ENCODE assay signal across 22 mouse cellular contexts in the genomic region with DNA sequence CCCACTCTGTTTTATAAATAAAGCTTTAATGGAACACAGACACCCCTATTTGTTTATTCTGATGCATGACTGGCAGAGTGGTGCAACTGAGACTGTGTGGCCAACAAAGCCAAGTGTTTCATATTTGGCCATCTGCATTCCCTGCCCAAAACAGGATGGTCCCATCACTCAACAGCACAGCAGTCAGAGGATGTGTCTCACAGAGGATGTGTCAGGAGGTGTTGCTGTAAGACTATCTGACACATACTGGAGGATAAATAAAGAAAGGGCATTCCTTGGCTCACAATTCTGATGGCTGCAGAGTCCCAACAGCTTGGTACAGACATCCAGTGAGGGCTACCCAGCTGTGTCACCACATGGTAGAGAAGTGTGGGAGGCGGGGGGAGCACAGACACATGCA. TPM values are rescaled to one million over a fixed set of nuclear protein-coding genes. Genes with fewer than 3 reads are reported as not detected.
DNase-seq lines count a peak whose midpoint lies in the region; ATAC-seq and TF ChIP-seq lines count a peak whose summit lies in the region.
"Had no signal": no experiment of that assay in that cellular context is flagged by ENCODE, and none has a peak within 500 bp of the region (broad histone marks: within the 10 kb centered on the region; RNA-seq: fewer than 3 reads in every experiment).

No protein-coding gene starts in this region.

- no peak for TF ChIP-seq CTCF in lung, embryonic 14.5 days (IDR thresholded peaks at IDR 0.05; ENCODE audit: low read depth)
- no peak for TF ChIP-seq CTCF in intestine, postnatal 0 days (IDR thresholded peaks at IDR 0.05; ENCODE audit: low read depth)

- no peaks in the 10 kb centered on the region for H3K27me3 ChIP-seq in limb, embryonic 13.5 days
- H3K27me3 ChIP-seq in limb, embryonic 10.5 days (ENCODE audit: low read depth, poor library complexity, severe bottlenecking), result no peaks in the 10 kb centered on the region
- H3K27me3 ChIP-seq in lung, embryonic 14.5 days (ENCODE audit: insufficient read depth, low read length), result no peaks in the 10 kb centered on the region
- H3K27me3 ChIP-seq in intestine, postnatal 0 days (replicated peaks; ENCODE audit: control insufficient read depth, insufficient read depth, low read length), result no peaks in the 10 kb centered on the region
- H3K27me3 ChIP-seq: embryonic facial prominence, embryonic 12.5 days; heart, embryonic 13.5 days had no signal

- ATAC-seq in limb, embryonic 13.5 days (ENCODE audit: low FRiP score, low read depth), result no peak
- ATAC-seq in lung, embryonic 14.5 days (ENCODE audit: insufficient read depth), result peak; percentile 91
- ATAC-seq in intestine, postnatal 0 days, result no peak
- ATAC-seq: forebrain, embryonic 14.5 days; hindbrain, postnatal 0 days had no signal

- H3K9me3 ChIP-seq in limb, embryonic 13.5 days, result no peaks in the 10 kb centered on the region
- H3K9me3 ChIP-seq in limb, embryonic 10.5 days (replicated peaks), result no peaks in the 10 kb centered on the region
- no peaks in the 10 kb centered on the region for H3K9me3 ChIP-seq in lung, embryonic 14.5 days (ENCODE audit: low read depth, low read length)
- H3K9me3 ChIP-seq in intestine, postnatal 0 days (ENCODE audit: control insufficient read depth), result no peaks in the 10 kb centered on the region
- H3K9me3 ChIP-seq: embryonic facial prominence, embryonic 12.5 days; forebrain, embryonic 10.5 days; heart, embryonic 13.5 days had no signal

- no peak overlapping the region for H3K4me2 ChIP-seq in limb, embryonic 13.5 days (replicated peaks)
- H3K4me2 ChIP-seq in lung, embryonic 14.5 days, result no peak overlapping the region
- H3K4me2 ChIP-seq in intestine, postnatal 0 days (replicated peaks; ENCODE audit: low read depth), result no peak overlapping the region
- H3K4me2 ChIP-seq: embryonic facial prominence, embryonic 12.5 days; heart, embryonic 13.5 days had no signal

- 0 out of 2 replicates have a peak overlapping the region, but pooled peaks have one; percentile 1 for H3K9ac ChIP-seq in limb, embryonic 13.5 days
- no peak overlapping the region for H3K9ac ChIP-seq in lung, embryonic 14.5 days
- no peak overlapping the region for H3K9ac ChIP-seq in intestine, postnatal 0 days (ENCODE audit: low read depth, low read length)
- H3K9ac ChIP-seq: embryonic facial prominence, embryonic 12.5 days; heart, embryonic 13.5 days had no signal

- DNase-seq in limb, embryonic 10.5 days (ENCODE audit: low spot score), result no peak
- DNase-seq in lung, embryonic 14.5 days, result peak; percentile 82
- DNase-seq in lung, postnatal 10 days, result peak; percentile 70
- DNase-seq in lung, postnatal 4 days, result peak; percentile 47 to 79
- no peak for DNase-seq in adrenal gland, postnatal 36 days
- DNase-seq: adrenal gland, adult 2 months; adrenal gland, postnatal 25 days; cerebellum, adult 11 months; cerebellum, adult 8-10 months; cerebellum, postnatal 14 days; embryo, embryonic 11 days; gastrocnemius, postnatal 36 days; heart, adult 11 months; heart, postnatal 36 days had no signal

- H3K27ac ChIP-seq in limb, embryonic 13.5 days, result no peak overlapping the region
- H3K27ac ChIP-seq in limb, embryonic 10.5 days, result no peak overlapping the region
- H3K27ac ChIP-seq in lung, embryonic 14.5 days (ENCODE audit: low read depth), result peak overlapping the region; percentile 12; the same call in 1 of the 2 replicates
- no peak overlapping the region for H3K27ac ChIP-seq in intestine, postnatal 0 days (ENCODE audit: low read depth, low read length)
- H3K27ac ChIP-seq: embryonic facial prominence, embryonic 12.5 days; forebrain, embryonic 10.5 days; heart, embryonic 13.5 days; hindbrain, postnatal 0 days had no signal

- peaks cover 10% of the 10 kb centered on the region for H3K4me1 ChIP-seq in limb, embryonic 13.5 days
- H3K4me1 ChIP-seq in limb, embryonic 10.5 days, result peaks cover under 1% of the 10 kb centered on the region
- peaks cover under 1% of the 10 kb centered on the region for H3K4me1 ChIP-seq in lung, embryonic 14.5 days (ENCODE audit: insufficient read depth)
- H3K4me1 ChIP-seq in intestine, postnatal 0 days (replicated peaks; ENCODE audit: control insufficient read depth, insufficient read depth, low read length), result 0 out of 2 replicates have a peak, but pooled peaks cover 2% of the 10 kb centered on the region
- H3K4me1 ChIP-seq: embryonic facial prominence, embryonic 12.5 days had no signal

- H3K36me3 ChIP-seq in limb, embryonic 13.5 days, result peaks cover 28% of the 10 kb centered on the region
- peaks cover 44% of the 10 kb centered on the region for H3K36me3 ChIP-seq in limb, embryonic 10.5 days
- H3K36me3 ChIP-seq in lung, embryonic 14.5 days (ENCODE audit: insufficient read depth), result peaks cover 14% of the 10 kb centered on the region
- peaks cover 15% of the 10 kb centered on the region; the same call in 1 of the 2 replicates for H3K36me3 ChIP-seq in intestine, postnatal 0 days (ENCODE audit: control insufficient read depth, insufficient read depth)

- no peak overlapping the region for H3K4me3 ChIP-seq in limb, embryonic 13.5 days
- no peak overlapping the region for H3K4me3 ChIP-seq in limb, embryonic 10.5 days
- H3K4me3 ChIP-seq in lung, embryonic 14.5 days (ENCODE audit: low read depth, low read length), result no peak overlapping the region
- no peak overlapping the region for H3K4me3 ChIP-seq in intestine, postnatal 0 days (ENCODE audit: low read depth, low read length)
- H3K4me3 ChIP-seq: embryonic facial prominence, embryonic 12.5 days; erythroblast, embryonic 14.5 days; forebrain, embryonic 10.5 days; heart, embryonic 13.5 days had no signal

- WGBS in limb, embryonic 13.5 days, result 89% methylated on average over 1 of the region's 1 CpGs
- WGBS in limb, embryonic 10.5 days, result 88% methylated on average over 1 of the region's 1 CpGs
- 31% methylated on average over 1 of the region's 1 CpGs for WGBS in lung, embryonic 14.5 days
- WGBS in intestine, postnatal 0 days, result 69% methylated on average over 1 of the region's 1 CpGs

RNA-seq across cellular contexts. Expression of gene Kdm8, which starts 6.2 kb away (rescaled TPM):
- 11.1 and 12.5 TPM in 2 replicates for polyA plus RNA-seq in limb, embryonic 13.5 days (2015; fragmentation: Nextera tagmentation; extraction: Ambion mirVana)
- polyA plus RNA-seq in limb, embryonic 10.5 days (2016; fragmentation: Nextera tagmentation; extraction: Ambion mirVana), result 18.7 and 19.5 TPM in 2 replicates
- 14.9 and 15.7 TPM in 2 replicates for polyA plus RNA-seq in lung, embryonic 14.5 days (2014; fragmentation: Nextera tagmentation; extraction: Ambion mirVana)
- total RNA-seq in adrenal gland, postnatal 36 days (2021), result 1 to 10 TPM; 3.1 to 6.1 TPM
- 3.3 and 3.5 TPM in 2 replicates for polyA plus RNA-seq in intestine, postnatal 0 days (2015; fragmentation: Nextera tagmentation; extraction: Ambion mirVana)

RNA-seq across cellular contexts. Expression of gene Nsmce1, which starts 40.7 kb away (rescaled TPM):
- polyA plus RNA-seq in limb, embryonic 13.5 days (2015; fragmentation: Nextera tagmentation; extraction: Ambion mirVana), result 121 and 122 TPM in 2 replicates
- polyA plus RNA-seq in limb, embryonic 10.5 days (2016; fragmentation: Nextera tagmentation; extraction: Ambion mirVana), result 123 and 129 TPM in 2 replicates
- 153 and 156 TPM in 2 replicates for polyA plus RNA-seq in lung, embryonic 14.5 days (2014; fragmentation: Nextera tagmentation; extraction: Ambion mirVana)
- total RNA-seq in adrenal gland, postnatal 36 days (2021), result 10 to 100 TPM; 35.6 to 59.0 TPM
- polyA plus RNA-seq in intestine, postnatal 0 days (2015; fragmentation: Nextera tagmentation; extraction: Ambion mirVana), result 84.5 and 87.9 TPM in 2 replicates

Comparison
In these comparisons a context has a peak if more than half of its experiments do, and no peak if none do; other contexts are left out.
1. DNase-seq: peak in lung, embryonic 14.5 days (single experiment), lung, postnatal 10 days (single experiment) and lung, postnatal 4 days (2 of 2); none in limb, embryonic 10.5 days (single experiment) and adrenal gland, postnatal 36 days (0 of 2).